Mouse (Mus musculus) kidney, adult 9 months (tissue): ENCODE measurements around the gene Shroom3.

Source experiments
- DNase-seq: peaks from one replicate; pipeline ENCODE4 v3.0.0; 2022

Shroom3 gene

DNA sequence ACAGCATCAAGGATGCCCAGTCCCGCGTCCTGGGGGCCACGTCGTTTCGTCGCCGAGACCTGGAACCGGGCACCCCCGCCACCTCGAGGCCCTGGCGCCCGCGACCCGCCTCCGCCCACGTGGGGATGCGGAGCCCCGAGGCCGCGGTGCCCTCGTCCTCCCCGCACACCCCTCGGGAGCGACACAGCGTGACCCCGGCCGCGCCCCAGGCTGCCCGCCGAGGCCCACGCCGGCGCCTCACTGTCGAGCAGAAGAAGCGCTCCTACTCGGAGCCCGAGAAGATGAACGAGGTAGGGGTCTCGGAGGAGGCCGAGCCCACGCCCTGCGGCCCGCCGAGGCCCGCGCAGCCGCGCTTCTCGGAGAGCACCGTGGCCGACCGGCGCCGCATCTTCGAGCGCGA lies 258.9 kb downstream of the Shroom3 start:
- no peak for DNase-seq

DNA sequence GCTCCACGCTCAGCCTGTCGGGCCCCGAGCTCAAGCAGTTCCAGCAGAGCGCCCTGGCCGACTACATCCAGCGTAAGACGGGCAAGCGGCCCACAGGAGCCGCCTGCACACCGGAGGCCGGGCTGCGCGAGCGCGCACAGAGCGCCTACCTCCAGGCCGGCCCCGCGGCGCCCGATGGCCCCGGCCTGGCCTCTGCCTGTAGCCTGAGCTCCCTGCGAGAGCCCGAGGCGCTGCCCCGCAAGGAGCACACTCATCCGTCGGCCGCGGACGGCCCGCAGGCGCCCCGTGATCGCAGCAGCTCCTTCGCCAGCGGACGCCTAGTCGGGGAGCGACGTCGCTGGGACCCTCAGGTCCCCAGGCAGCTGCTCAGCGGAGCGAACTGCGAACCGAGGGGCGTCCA lies 259.3 kb downstream of the Shroom3 start:
- DNase-seq, result no peak

DNA sequence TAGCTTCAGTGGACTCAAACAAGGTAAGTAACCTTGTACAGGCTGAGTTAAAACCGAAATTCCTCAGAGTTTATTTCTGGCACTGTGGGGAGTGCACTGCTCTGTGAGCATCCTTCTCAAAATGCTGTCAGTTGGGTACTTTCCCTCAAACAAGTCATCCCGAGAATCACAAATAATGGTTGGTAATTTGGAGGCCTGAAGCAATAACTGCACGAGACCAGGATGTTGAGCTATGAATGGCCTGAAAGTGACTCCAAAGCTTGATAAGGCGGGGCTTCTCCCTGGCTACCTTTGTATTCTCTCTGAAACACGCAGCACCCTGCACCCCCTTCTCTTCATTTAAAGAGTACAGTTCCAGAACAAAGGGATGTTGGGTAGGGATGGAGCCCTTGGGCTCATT lies 261.6 kb downstream of the Shroom3 start:
- no peak for DNase-seq

DNA sequence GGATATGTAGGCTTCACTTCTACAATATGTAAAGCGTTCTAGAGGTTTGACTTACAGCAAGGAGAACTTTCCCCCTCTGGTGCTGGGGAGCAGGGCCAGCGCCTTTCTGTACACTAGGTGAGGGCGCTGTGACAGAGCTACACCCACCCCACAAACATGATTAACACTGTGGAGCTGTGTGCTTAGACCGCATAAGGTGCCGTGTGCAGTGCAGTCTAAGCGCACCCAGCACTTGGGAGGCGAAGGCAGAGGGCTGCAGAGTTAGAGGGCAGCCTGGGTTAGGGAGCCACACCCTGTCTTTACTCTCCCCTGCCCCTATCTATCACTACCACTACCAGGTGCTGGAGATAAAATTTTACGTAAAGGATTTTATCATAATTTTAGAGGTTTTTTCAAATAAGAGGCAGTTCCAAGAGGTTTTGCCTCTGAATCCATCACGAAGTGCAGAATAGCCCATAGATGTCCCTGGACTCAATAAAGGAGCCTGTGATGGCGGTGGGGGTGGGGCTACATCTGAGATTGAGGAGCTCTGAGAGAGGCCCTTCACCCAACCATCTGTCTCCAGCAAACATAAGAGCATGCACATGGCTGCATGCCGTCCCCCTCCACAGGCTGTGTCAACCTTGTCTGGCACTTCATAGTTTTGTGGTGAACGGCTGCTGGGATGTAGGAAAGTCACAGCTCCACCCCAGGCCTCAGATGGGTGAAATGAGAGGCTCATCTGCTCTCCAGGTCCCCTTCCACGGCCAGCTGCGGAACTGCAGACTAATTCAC lies 265.9 kb downstream of the Shroom3 start:
- no peak for DNase-seq

DNA sequence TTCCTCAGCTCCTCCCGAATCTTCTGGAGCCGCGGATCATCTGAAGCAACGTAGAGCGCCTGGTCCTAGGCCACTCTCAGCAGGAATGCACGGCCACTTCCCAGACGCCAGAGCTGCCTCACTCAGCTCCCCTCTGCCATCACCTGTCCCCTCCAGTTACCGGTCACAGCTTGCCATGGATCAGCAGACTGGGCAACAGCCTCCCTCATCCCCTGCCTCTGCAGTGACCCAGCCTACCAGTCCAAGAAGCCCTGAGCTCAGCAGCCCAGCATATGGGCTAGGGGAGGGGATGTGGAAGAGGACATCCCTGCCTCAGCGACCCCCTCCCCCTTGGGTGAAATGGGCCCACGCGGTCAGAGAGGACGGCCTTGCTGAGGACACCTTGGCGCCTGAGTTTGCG lies 267.3 kb downstream of the Shroom3 start:
- no peak for DNase-seq

- no peak for DNase-seq
These were observed 267.8 kb downstream of the Shroom3 start for GRCm38 (mm10) chr5:92951079-92951478.

DNA sequence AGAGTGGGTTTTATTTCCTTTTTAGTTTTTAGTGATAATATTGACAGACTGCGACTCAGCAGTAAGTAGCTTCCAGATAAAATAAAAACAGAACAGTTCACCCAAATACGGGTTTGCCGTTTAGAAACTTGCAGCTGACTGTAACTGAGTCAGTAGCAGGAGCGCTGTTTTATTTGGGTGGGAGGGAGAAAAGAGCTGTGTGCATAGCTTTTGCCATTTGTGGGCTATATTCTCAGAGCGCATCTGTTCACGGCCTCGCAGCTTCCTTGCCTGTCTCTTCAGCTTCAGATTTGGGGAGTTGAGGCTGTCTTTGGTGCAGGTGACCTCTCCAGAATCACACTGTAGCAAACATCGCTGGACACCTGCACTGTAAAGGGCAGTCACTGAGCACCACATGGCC lies 270.6 kb downstream of the Shroom3 start:
- DNase-seq, result no peak

- peak; percentile 75 for DNase-seq
These were observed 271.1 kb downstream of the Shroom3 start for GRCm38 (mm10) chr5:92954323-92954722.

GRCm38 (mm10) chr5:92954827-92955475 lies 271.7 kb downstream of the Shroom3 start:
- DNase-seq, result peak; percentile 36

DNA sequence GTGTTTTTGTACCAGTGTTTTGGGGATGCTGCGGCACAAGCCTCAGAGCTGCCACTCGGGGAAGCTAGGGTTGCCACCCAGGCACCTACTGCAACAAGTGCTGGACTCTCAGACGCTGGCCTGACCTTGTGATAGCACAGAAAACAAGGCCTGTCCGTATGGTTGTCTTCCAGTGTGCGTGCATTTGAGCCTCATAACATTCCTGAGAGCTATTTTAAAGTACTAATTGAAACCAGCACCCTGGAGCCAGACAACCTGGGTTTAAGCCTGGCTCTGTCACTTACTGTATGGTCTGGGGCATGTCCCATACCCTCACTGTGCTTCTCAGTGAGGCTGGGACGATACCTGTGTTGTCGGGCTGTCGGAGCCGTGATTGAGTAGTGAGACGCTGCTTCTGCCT lies 276.1 kb downstream of the Shroom3 start:
- DNase-seq, result no peak

DNA sequence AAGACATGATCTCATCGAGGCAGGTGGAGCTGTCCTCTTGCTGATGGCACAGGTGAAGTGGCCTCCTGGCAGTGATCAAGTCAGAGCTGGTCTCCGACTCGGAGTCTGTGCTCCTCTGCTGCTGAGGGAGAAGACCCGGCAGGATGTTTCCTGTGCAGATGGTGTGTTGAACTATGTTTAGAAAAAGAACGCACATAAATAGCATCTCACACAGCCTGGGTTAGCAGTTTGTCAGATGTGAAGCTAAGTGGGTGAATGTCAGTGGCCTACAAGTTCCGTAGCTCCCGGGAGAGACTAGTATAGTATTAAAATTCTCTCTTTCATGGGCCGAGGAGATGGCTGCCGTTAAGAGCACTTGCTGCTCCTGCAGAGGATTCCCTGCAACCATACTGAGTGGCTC lies 276.5 kb downstream of the Shroom3 start:
- no peak for DNase-seq

GRCm38 (mm10) chr5:92961353-92961752 lies 278.1 kb downstream of the Shroom3 start:
- no peak for DNase-seq

DNA sequence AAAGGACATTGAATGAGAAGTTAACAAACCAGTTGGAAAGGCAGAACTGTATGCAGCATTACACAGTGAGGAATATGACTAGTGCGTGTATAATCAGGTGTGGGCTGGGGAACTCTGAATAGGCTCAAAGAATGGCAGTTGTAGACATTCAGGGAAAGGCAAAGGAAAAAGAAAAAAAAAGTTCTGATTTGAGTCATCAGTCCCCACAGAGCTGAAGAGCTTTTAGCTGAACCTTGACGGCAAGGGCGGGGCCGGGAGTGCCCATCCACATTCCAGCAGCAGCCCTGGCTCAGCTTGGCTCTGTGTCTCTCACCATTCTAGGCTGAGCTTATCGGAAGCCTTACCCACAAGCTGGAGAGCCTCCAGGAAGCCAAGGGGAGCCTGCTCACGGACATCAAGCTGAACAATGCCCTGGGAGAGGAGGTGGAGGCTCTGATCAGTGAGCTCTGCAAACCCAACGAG lies 278.6 kb downstream of the Shroom3 start:
- no peak for DNase-seq

GRCm38 (mm10) chr5:92964691-92965090 lies 281.5 kb downstream of the Shroom3 start:
- DNase-seq, result no peak

GRCm38 (mm10) chr5:92967143-92967542 lies 283.9 kb downstream of the Shroom3 start:
- DNase-seq, result no peak

DNA sequence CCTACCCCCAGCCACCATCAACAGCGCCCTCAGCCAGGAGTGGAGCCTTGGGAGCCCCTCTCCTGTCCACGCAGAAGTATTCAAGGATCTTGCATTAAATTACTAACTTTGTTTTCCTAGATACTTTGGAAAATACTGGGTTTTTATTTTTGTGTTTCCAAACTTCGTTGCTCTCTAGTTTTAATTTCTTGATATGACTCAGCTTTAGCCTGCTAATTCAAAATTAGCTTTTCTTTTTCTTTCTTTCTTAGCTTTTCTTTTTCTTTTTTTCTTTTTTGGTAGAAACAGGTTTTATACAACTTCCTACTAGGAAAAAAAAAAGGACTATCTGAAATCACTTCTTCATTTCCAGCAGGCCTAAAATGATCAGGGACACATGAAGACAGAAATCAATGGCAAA lies 284.7 kb downstream of the Shroom3 start:
- DNase-seq, result no peak

DNA sequence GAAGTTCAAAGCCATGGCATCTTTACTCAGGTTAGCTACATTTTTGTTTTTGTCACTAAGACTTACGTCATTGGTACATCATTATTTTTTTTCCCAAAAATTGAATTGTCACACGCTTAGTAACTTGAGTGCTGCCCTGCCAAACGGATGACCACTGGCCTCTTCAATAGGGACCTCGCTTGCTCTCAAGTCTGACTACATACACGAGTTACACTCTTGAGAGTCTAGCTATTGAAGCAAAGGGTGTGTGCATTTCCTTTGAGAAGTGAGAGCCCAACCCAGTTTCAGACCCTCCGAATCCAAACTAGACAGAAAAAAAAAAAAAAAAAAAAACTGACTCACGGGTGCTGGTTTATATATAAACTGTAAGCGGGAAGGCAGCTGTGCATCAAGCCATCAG lies 286.2 kb downstream of the Shroom3 start:
- no peak for DNase-seq

GRCm38 (mm10) chr5:92969926-92970325 lies 286.7 kb downstream of the Shroom3 start:
- no peak for DNase-seq

GRCm38 (mm10) chr5:92970480-92970879 lies 287.2 kb downstream of the Shroom3 start:
- no peak for DNase-seq

- DNase-seq, result no peak
These were observed 297.2 kb downstream of the Shroom3 start for GRCm38 (mm10) chr5:92980393-92980792.

DNA sequence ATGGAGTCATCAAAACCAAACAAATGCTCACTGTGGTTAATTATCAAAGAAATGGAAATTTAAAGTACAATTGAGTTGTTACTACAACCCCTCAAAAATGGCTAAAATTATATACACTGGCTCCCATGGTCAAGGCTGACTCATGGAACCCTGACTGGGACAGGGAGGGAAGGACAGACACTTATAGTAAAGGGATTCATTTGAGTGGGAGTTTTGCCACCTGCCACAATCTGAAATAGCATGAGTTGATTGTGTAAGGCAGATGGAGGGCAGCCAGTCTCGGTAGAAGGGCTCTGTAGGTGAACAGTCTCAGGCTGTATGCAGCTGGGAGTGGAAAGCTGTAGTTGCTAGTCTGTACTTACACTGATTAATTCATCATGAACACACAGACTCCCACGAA lies 297.6 kb downstream of the Shroom3 start:
- no peak for DNase-seq

GRCm38 (mm10) chr5:92982673-92983072 lies 299.4 kb downstream of the Shroom3 start:
- DNase-seq, result peak; percentile 54

- no peak for DNase-seq
These were observed 300.7 kb downstream of the Shroom3 start for GRCm38 (mm10) chr5:92983942-92984341.

DNA sequence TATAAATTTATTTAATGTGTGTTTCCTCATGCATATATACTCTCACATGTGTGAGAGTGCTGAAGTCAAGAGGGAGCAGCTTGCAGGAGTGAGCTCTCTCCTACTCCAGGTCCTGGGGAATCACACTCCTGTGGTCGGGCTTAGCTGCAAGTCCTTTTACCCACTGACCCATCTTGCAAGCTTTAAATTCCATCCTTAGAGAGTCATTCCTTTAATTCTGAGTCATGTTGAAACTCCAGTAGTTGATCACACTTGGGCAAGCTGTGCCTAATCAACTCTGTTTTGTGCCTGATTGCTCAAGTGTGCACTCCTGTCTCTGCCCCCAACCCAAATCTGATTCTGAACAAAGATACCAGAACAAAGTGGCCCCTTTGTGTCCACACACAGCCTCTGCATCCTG lies 301.5 kb downstream of the Shroom3 start:
- DNase-seq, result no peak

GRCm38 (mm10) chr5:92985391-92985790 lies 302.2 kb downstream of the Shroom3 start:
- DNase-seq, result no peak
